Mouse (Mus musculus) adrenal gland, postnatal 4 days (tissue): Measurements from ENCODE around the gene Arhgap19. TPM values are rescaled to one million over a fixed set of nuclear protein-coding genes. Genes with fewer than 3 reads are reported as not detected.
A peak's percentile ranks its signal among the peaks of the same experiment; 100 is the strongest.

Experiments
- DNase-seq, 2 experiments: peaks; one replicate each; pipeline ENCODE4 v3.0.0; 2021 to 2022; ENCODE audit warnings: low spot score in 2 of 2, mixed read lengths in 2 of 2
- total RNA-seq, 2 experiments: library from RNA; stranded (reverse); gene quantifications; 2 replicates each; pipeline ENCODE4 v1.2.3; 2021

Arhgap19 gene
- total RNA-seq, 2 experiments from 2014 or later: 11.6 to 12.2 TPM

DNA sequence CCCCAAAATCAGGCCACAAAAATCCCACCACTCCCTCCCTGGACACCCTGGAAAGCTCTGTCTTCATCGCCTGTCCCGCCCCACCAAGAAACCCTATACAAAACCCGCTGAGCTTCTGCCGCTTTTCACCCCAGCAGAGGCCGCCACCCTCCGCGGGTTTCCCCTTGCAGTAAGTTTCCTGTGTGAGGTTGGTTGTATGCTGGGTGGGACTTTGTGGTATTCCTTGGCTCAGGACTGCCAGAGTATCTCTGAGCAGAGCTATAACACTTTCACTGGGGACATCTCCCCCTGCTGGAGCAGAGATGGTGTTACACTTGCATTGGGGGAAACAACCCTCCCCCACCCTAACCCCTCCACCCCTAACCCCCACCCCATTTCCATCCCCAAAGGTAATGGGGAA, 1.5 kb upstream of the Arhgap19 start:
- DNase-seq: no peak

GRCm38 (mm10) chr19:41800986-41801741, 683 bp downstream of the Arhgap19 start:
- no peak for DNase-seq

DNA sequence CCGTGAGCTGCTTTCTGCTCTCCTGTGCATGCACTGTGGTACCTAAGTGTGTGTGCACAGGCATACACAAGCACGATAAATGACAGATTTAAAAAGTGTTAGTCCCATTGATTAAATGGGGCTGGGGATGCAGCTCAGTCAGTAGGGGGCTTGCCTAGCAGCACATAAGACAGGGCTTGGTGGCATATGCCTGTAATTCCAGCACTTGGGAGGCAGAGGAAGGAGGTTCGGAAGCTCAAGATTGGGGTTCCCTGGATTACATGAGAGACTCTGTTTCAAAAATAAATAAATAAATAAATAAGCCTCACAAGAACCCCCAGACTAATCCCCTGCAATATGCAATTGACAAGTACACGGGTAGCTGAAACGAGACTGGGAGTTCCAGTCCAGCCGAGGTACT, 1.4 kb downstream of the Arhgap19 start:
- no peak for DNase-seq

DNA sequence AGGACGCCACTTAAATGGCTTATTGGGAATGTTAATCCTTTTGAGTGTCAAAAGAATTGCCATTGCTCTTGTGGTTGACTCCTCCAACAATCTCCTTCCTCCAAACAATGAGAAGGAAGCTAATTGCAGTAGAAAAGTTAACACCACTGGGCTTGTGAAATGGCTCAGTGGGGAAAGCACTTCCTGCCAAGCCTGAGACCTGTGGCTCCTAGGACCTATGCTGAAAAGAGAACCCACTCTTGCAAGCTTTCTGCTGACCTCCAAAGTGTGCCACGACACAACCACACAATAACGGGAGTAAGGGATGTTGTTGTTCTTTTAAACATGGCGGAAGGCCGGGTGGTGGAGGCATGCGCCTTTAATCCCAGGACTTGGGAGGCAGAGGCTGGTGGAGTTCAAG, 4.3 kb downstream of the Arhgap19 start:
- DNase-seq: no peak

DNA sequence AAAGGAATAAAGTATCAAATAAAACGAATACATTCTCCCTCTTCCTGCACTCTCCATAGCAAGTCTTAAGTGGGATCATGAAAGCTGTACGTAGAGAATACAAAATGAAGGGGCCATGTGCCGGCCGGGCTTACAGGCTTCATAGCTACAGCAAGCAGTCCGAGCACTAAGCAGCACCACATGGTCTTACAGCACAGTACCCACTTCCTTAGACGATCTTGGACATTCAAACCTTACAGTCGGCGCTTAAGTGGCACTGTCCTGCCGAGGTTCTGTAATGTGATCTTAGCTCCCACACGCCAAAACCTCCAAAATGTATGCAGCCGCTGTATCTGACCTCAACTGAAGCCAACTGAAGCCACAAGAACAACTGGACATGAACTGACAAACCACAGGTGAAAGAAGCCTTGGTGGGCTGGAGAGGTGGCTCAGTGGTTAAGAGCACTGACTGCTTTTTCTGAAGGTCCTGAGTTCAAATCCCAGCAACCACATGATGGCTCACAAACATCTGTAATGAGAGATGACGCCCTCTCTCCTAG, 5.0 kb downstream of the Arhgap19 start:
- DNase-seq: no peak

DNA sequence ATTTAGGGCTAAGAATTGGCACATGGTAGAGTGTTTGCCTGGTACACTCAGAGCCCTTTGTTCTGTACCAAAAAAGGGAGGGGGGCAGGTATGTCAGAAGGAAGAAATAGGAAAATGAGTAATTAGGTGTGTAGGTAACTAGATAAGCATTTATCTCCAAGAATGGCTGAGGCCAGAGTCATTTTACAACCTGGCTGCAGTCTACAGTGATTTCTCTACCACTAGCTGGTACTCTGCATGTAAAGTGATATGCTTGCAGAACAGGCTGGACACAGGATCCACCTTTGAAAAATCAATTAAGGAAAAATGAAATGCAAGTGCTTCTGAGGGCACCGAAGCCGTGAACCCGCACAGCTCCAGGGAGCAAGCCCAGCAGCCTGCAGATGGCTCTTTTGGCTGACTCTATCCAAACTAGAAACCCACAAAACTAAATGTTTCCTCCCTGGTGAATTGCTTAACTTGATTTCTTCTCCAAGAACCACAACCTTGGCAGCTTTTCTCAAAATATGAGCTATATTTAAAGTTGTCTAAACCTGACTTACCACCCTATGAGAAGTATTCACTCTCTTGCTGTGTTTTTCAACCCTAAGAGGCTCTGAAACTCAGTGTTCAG, 5.6 kb downstream of the Arhgap19 start:
- no peak for DNase-seq

GRCm38 (mm10) chr19:41794901-41795300, 6.9 kb downstream of the Arhgap19 start:
- DNase-seq: no peak

GRCm38 (mm10) chr19:41794017-41794416, 7.8 kb downstream of the Arhgap19 start:
- DNase-seq: no peak

GRCm38 (mm10) chr19:41792934-41793486, 8.8 kb downstream of the Arhgap19 start:
- no peak for DNase-seq

GRCm38 (mm10) chr19:41791384-41791783, 10.5 kb downstream of the Arhgap19 start:
- no peak for DNase-seq

DNA sequence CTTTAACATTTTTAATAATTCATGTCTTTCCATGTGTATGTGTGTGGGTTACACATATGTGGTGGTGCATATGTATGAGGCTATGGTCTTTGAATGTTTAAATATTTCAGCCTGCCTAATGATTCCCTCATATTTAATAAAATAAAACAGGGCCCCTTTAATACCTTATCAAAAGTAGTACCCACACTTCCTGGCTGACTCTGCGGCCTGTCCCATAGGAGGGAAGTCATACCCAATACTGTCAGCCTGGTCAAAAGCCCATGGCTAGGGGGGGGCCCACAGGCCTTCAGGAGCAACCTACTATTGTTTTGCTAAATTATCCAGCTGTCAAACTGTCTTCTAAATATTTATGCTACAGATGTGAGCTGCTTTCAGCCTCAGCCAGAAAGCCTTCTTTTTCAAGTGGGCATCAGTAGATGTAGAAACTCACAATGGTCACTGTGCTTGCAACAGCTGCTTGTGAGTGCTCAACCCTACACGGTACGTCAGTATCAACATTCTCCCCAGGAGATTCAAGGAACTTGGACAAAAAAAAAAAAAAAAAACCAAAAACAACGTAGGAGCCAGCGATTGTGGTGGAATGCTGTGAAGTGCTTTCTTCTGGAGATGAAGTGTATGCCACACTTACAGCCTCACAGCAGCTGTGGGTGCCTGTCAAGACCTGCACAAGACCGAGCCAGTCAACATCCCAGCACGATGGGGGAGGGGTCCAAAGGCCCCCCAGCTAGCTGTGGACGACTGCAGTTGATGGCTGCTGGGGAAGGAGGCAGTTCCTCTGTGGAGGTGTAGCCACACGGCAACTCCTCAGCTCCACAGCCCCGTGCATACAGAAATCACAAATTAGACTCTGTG, 12.5 kb downstream of the Arhgap19 start:
- DNase-seq: no peak

GRCm38 (mm10) chr19:41786896-41787295, 15.0 kb downstream of the Arhgap19 start:
- no peak for DNase-seq

DNA sequence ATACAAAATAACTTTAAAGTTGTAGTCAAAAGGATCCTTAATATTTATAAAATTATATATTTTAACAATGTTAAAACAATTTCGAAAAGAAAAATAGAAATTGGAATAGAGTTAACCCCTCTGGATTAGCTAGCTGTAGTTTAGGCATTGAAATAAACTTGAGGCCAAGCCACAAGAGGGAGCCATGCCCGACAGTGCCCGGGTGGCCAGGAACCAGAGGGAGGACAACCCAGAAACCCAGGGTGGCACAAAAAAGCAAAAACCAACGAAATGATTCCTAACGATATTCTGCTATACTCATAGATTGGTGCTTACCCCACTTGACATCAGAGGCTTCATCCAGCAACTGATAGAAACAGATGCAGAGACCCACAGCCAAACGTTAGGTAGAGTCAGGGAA, 24.3 kb downstream of the Arhgap19 start:
- no peak for DNase-seq

DNA sequence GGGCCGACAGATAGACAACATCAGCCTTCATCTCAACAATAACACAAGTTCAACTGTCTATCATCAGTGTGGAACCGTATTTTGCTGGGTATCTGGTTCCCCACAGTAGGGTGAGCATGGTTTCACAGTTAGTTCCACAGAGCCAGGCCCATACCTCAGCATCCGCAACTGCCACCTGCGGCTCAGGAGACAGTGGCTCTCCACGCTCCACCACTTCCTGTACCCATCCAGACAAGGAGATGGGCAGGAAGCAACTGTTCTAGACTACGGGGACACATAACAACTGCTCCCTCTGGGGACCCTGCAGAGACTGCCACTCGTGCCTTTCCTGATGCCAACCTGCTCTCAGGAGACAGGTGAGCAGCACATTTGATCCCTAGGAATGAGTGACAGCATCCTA, 33.1 kb downstream of the Arhgap19 start:
- DNase-seq: no peak

DNA sequence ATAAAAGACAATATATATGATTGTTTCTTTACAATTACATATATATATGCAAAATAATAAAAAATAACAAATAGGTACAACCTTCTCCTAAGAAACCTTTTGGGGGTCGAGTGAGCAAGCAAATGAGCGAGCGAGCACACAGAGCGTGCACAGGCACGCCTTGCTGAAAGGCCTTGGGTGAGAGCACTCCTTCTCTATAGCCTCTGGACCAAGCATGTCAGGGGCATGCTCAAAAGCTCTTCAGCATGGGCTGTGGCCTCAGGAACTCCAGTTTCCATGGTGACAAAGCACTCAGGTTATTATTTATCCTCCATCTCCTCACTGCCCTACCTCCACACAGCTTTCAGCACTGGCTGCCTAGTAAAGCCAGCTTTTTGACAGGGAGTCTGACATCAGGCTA, 35.2 kb downstream of the Arhgap19 start:
- no peak for DNase-seq

GRCm38 (mm10) chr19:41763870-41764660, 37.8 kb downstream of the Arhgap19 start:
- peak; percentile 70 to 78 for DNase-seq

DNA sequence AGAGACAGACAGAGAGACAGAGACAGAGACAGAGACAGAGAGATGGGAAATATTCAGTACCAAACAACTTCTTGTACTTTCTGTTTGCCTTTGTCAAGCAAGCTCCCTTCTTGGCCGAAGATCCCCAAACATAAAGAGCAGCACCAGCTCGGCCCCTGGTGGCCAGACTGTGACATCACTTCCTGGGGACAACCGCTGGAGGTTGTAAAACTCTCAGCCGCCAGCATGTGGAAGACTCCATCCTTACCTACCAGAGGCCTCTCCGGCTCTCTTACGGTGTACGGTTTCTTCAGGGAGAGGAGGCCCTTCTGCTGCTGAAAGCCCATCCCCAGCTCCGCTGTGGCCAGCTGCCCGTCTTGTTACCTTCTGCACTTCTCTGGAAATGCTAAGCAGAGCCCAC, 40.3 kb downstream of the Arhgap19 start:
- no peak for DNase-seq

GRCm38 (mm10) chr19:41759765-41760164, 42.1 kb downstream of the Arhgap19 start:
- no peak for DNase-seq

DNA sequence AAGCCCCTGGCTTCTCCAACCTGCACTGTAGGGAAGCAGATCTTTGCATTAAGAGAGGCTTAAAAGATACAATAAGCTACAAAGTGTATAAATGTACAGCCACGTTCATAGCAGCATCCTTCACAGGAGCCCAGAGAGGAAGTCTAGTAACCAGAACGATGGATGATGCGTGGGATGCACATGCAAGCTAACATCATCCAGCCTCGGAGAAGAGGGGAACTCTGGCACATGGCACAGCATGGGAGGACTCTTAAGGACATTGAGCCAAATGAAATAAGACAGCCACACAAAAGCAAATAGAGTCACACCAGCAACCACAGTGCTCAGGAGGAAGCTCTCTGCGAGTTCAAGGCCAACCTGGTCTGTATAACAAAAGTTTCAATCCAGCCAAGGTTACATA, 42.6 kb downstream of the Arhgap19 start:
- DNase-seq: no peak

DNA sequence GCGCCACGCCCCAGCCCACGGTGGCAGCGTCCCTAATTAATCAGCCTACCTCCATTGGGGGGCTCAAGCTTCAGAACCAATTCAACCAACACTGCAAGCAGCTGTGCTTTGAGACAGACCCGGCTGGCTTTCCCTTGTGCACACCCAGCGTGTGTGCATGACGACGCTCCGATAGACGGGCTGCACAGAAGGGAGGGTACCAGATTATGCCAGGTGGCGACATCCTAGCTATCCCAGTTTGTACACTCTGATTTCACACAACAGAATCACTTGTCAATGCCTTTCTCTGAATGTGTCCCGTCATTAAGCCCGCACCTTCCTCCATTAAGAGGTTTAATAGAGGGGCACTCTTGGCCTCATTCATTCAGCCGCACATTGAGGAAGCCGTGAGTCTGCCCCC, 47.1 kb downstream of the Arhgap19 start:
- DNase-seq: no peak

DNA sequence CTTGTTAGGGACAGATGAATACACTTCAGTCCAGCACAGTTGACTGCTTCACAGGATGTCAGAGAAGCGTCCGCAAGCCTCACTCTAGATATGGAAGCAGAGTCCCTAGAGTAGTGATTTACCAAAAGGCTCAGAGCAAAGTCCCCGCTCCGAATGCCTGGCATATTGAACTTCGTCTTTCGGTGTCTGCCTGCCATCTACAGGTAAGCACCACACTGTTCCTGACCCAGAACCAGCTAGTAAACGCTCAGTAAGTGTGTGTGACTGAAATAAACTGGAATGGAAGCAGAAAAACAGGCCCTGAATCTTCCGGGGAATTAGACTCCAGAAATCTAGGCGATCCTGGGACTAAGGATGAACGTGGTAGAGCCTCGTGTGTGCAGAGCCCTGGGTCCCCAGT, 49.9 kb downstream of the Arhgap19 start:
- DNase-seq: no peak
